Mouse (Mus musculus): Measurements from ENCODE around the gene Aadacl4.
"Not testable (repeated sequence)": the region's sequence is repeated elsewhere in the genome, so short reads cannot be mapped to it uniquely, and the experiment has no call there.

Gene Aadacl4

GRCm38 (mm10) chr4:144613407-144613806, at the start of gene Aadacl4:
Aadacl4 (plus strand) TSS chr4:144613707.
- no peak for DNase-seq (ENCODE audit: low spot score)

GRCm38 (mm10) chr4:144565034-144565433, 48.5 kb upstream of the Aadacl4 start, which contains the start of gene Gm13124:
Gm13124 (minus strand) TSS chr4:144565134.
- DNase-seq (ENCODE audit: low spot score) = no peak

- no peak for DNase-seq (ENCODE audit: low spot score)
Measured at GRCm38 (mm10) chr4:144567752-144568151, 45.8 kb upstream of the Aadacl4 start.

- DNase-seq (ENCODE audit: low spot score) = not testable (repeated sequence)
Measured at GRCm38 (mm10) chr4:144586207-144586606, 27.3 kb upstream of the Aadacl4 start.

GRCm38 (mm10) chr4:144592790-144593189, 20.7 kb upstream of the Aadacl4 start:
- DNase-seq (ENCODE audit: low spot score) = no peak

- no peak for DNase-seq (ENCODE audit: low spot score)
Measured at GRCm38 (mm10) chr4:144614586-144614985, 1.1 kb downstream of the Aadacl4 start.

GRCm38 (mm10) chr4:144638263-144638662, 24.8 kb downstream of the Aadacl4 start:
- DNase-seq (ENCODE audit: low spot score) = no peak

Data from urinary bladder, postnatal 10 days (tissue).